Mouse (Mus musculus) heart, embryonic 16.5 days (tissue): ENCODE measurements around the gene Nme7. TPM values are rescaled to one million over a fixed set of nuclear protein-coding genes. Genes with fewer than 3 reads are reported as not detected.

Experiments used
- ATAC-seq: fragments of 200-750 bp; cut with Nextera tagmentation; replicated peaks from 2 replicates; pipeline ENCODE4 v1.8.0; 2017; ENCODE audit warnings: moderate number of reproducible peaks; ENCODE audit not compliant: insufficient read depth, low FRiP score; ENCODE audit errors: extremely low read depth
- H3K27ac ChIP-seq: fragments of 300-500 bp; sonication (generic); 2 replicates; pipeline ENCODE4 v1.5.1; 2014; ENCODE audit warnings: mild to moderate bottlenecking, low read length, control low read depth, moderate library complexity
- H3K27me3 ChIP-seq: fragments of 300-500 bp; sonication (generic); 2 replicates; pipeline ENCODE4 v1.6.1; 2014; ENCODE audit warnings: low read length, mixed read lengths; ENCODE audit not compliant: control insufficient read depth, insufficient read depth
- H3K36me3 ChIP-seq: fragments of 300-500 bp; sonication (generic); 2 replicates; pipeline ENCODE4 v1.6.1; 2014; ENCODE audit not compliant: control insufficient read depth, insufficient read depth
- H3K4me1 ChIP-seq: fragments of 300-500 bp; sonication (generic); 2 replicates; pipeline ENCODE4 v1.6.1; 2014; ENCODE audit warnings: low read length, mixed read lengths; ENCODE audit not compliant: control insufficient read depth, insufficient read depth
- H3K4me2 ChIP-seq: fragments of 300-500 bp; sonication (generic); 2 replicates; pipeline ENCODE4 v1.6.1; 2014; ENCODE audit warnings: low read depth, mild to moderate bottlenecking, control low read depth, low read length
- H3K4me3 ChIP-seq: fragments of 300-500 bp; sonication (generic); 2 replicates; pipeline ENCODE4 v1.5.1; 2014; ENCODE audit warnings: mild to moderate bottlenecking, control low read depth, low read length
- H3K9ac ChIP-seq: fragments of 300-500 bp; sonication (generic); 2 replicates; pipeline ENCODE4 v1.6.1; 2014; ENCODE audit warnings: low read length, control low read depth
- H3K9me3 ChIP-seq: fragments of 300-500 bp; sonication (generic); replicated peaks from 2 replicates; pipeline ENCODE4 v1.6.1; 2016; ENCODE audit warnings: low read length; ENCODE audit not compliant: control insufficient read depth
- WGBS: fragments of 180-500 bp; shearing (Covaris S2); extraction: QIAGEN DNeasy Blood & Tissue Kit; methylation state at CpG from one replicate; pipeline ENCODE4 v1.1.7; 2014; 5-methylcytosine and 5-hydroxymethylcytosine counted together
- polyA plus RNA-seq: library from polyadenylated mRNA; unstranded; fragments of >200 nt; fragmentation: Nextera tagmentation; extraction: Ambion mirVana; gene quantifications from 2 replicates; pipeline ENCODE4 v1.2.1, GENCODE M21; 2015

Gene Nme7
- polyA plus RNA-seq, 1 experiment from 2014 or later = 21.9 TPM

- Histone ChIP-seq H3K4me1 (no peaks in the 10 kb centered on the region), H3K9ac (no peak overlapping the region), H3K4me2 (no peak overlapping the region), H3K36me3 (no peaks in the 10 kb centered on the region), H3K27ac (no peak overlapping the region), H3K27me3 (no peaks in the 10 kb centered on the region), H3K4me3 (no peak overlapping the region), H3K9me3 (no peaks in the 10 kb centered on the region)
- ATAC-seq = no peak
- 87% methylated on average over 3 of the region's 3 CpGs for WGBS
These were observed 19.9 kb upstream of the Nme7 start for GRCm38 (mm10) chr1:164284007-164284406.

DNA sequence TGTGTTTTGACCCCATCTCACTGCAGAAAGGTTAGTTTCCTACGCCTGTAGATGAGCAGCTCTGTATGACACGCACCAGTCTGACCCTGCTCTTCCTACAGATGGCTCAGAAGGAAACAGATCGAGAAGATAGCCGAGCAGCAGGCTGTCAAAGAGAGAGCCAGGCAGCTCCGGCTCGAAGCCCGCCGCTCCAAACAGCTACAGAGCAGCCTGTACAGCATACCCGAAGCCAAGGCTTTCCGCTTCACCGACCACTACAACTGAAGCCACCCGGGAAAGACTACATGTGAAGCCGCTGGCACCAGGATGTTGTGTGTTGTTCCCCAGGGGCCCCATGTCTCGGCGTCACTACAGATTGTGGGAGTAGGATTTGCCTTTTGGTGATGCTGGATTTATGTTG, 16.5 kb upstream of the Nme7 start:
- Histone ChIP-seq H3K27me3 (no peaks in the 10 kb centered on the region), H3K4me3 (no peak overlapping the region), H3K36me3 (peaks cover 19% of the 10 kb centered on the region), H3K9me3 (no peaks in the 10 kb centered on the region), H3K4me2 (no peak overlapping the region), H3K27ac (no peak overlapping the region), H3K4me1 (no peaks in the 10 kb centered on the region), H3K9ac (no peak overlapping the region)
- no peak for ATAC-seq
- 48% methylated on average over 15 of the region's 15 CpGs for WGBS

- peaks cover 29% of the 10 kb centered on the region for H3K36me3 ChIP-seq
- no peak overlapping the region for H3K27ac ChIP-seq
- H3K9ac ChIP-seq = no peak overlapping the region
- no peaks in the 10 kb centered on the region for H3K9me3 ChIP-seq
- ATAC-seq = no peak
- WGBS = 81% methylated on average over 5 of the region's 5 CpGs
- no peaks in the 10 kb centered on the region for H3K4me1 ChIP-seq
- H3K27me3 ChIP-seq = no peaks in the 10 kb centered on the region
- H3K4me3 ChIP-seq = no peak overlapping the region
- H3K4me2 ChIP-seq = no peak overlapping the region
These were observed 11.9 kb upstream of the Nme7 start for GRCm38 (mm10) chr1:164292040-164292439.

DNA sequence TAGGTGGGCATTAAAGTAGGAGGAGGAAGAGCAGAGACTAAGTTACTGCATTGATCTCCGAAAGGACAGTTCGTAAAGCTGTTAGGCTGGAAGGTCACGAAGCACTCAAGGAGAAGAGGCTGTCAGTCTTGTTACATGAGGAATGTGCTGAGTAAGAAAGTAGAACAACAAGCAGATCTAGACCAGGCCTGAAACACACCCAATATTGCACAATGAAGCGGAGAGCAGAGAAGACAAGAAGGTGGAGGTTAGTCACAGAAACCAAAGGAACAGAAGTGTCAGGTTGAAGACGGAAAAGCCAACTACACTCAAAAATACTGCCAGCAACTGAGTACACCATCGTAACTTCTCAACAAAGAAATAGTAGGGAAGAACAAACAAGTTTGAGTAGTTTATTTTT, 9.8 kb upstream of the Nme7 start:
- H3K9me3 ChIP-seq = no peaks in the 10 kb centered on the region
- no peak overlapping the region for H3K4me3 ChIP-seq
- H3K27ac ChIP-seq = no peak overlapping the region
- ATAC-seq = no peak
- no peak overlapping the region for H3K9ac ChIP-seq
- peaks cover 45% of the 10 kb centered on the region for H3K36me3 ChIP-seq
- 89% methylated on average over 6 of the region's 6 CpGs for WGBS
- no peaks in the 10 kb centered on the region for H3K4me1 ChIP-seq
- no peaks in the 10 kb centered on the region for H3K27me3 ChIP-seq
- H3K4me2 ChIP-seq = no peak overlapping the region

GRCm38 (mm10) chr1:164296473-164296872, 7.4 kb upstream of the Nme7 start:
- no peaks in the 10 kb centered on the region for H3K9me3 ChIP-seq
- ATAC-seq = no peak
- H3K4me2 ChIP-seq = no peak overlapping the region
- peaks cover 49% of the 10 kb centered on the region for H3K36me3 ChIP-seq
- H3K27me3 ChIP-seq = no peaks in the 10 kb centered on the region
- WGBS = 91% methylated on average over 4 of the region's 5 CpGs
- H3K9ac ChIP-seq = no peak overlapping the region
- no peaks in the 10 kb centered on the region for H3K4me1 ChIP-seq
- no peak overlapping the region for H3K4me3 ChIP-seq
- H3K27ac ChIP-seq = no peak overlapping the region

DNA sequence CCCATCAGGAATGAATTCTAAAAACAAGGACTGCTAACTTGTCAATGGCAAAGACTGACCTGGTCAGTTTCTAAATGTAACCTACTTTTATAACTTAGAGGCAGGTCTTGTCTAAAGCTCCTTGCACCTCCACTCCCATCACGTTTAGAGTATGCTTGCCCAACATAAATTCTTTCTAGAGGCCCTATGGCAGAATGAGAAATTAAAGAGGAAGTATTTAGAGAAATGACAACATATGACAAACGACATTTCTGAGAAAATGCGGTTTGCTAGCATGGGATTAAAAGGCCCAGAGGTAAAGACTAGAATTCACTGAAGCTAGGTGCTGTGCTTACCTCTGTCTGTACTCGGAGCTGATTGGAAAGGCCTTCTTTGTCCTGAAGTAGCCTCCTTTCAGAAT, 2.0 kb upstream of the Nme7 start:
- Histone ChIP-seq H3K36me3 (peaks cover 46% of the 10 kb centered on the region), H3K4me1 (peaks cover 6% of the 10 kb centered on the region), H3K27me3 (no peaks in the 10 kb centered on the region), H3K9ac (no peak overlapping the region), H3K4me2 (no peak overlapping the region), H3K4me3 (no peak overlapping the region), H3K27ac (no peak overlapping the region), H3K9me3 (no peaks in the 10 kb centered on the region)
- WGBS = 83% methylated on average over 4 of the region's 4 CpGs
- ATAC-seq = no peak

- Histone ChIP-seq H3K4me2 (peak within 1 kb of the TSS; percentile 76), H3K27ac (peak within 1 kb of the TSS; percentile 66), H3K4me1 (peaks cover 12% of the 10 kb centered on the region), H3K4me3 (peak within 1 kb of the TSS; percentile 81), H3K36me3 (peaks cover 6% of the 10 kb centered on the region), H3K27me3 (no peaks in the 10 kb centered on the region), H3K9ac (peak within 1 kb of the TSS; percentile 82), H3K9me3 (no peaks in the 10 kb centered on the region)
- ATAC-seq = peak; percentile 98
- WGBS = under 1% methylated on average over 35 of the region's 35 CpGs
These were observed 3.3 kb downstream of the Nme7 start, which contains the start of gene Blzf1 for GRCm38 (mm10) chr1:164307124-164307751. Gene Blzf1, minus strand, starts transcription at chr1:164307489.

- H3K36me3 ChIP-seq = peaks cover 4% of the 10 kb centered on the region
- H3K4me3 ChIP-seq = peak overlapping the region; percentile 81
- H3K9ac ChIP-seq = peak overlapping the region; percentile 60
- no peak overlapping the region for H3K27ac ChIP-seq
- no peaks in the 10 kb centered on the region for H3K27me3 ChIP-seq
- H3K9me3 ChIP-seq = no peaks in the 10 kb centered on the region
- H3K4me1 ChIP-seq = peaks cover 12% of the 10 kb centered on the region
- ATAC-seq = no peak
- H3K4me2 ChIP-seq = peak overlapping the region; percentile 76
- 11% methylated on average over 10 of the region's 10 CpGs for WGBS
These were observed 4.0 kb downstream of the Nme7 start for GRCm38 (mm10) chr1:164307922-164308321.

- Histone ChIP-seq H3K27ac (no peak overlapping the region), H3K4me1 (peaks cover 4% of the 10 kb centered on the region; the same call in 1 of the 2 replicates), H3K4me2 (no peak overlapping the region), H3K27me3 (no peaks in the 10 kb centered on the region), H3K4me3 (no peak overlapping the region), H3K9me3 (no peaks in the 10 kb centered on the region), H3K36me3 (no peaks in the 10 kb centered on the region; the same call in none of the 2 replicates), H3K9ac (no peak overlapping the region)
- 91% methylated on average over 5 of the region's 5 CpGs for WGBS
- no peak for ATAC-seq
These were observed 10.2 kb downstream of the Nme7 start for GRCm38 (mm10) chr1:164314085-164314484.
